Mouse (Mus musculus): ENCODE data around the gene Ppp1r9b.

GRCm38 (mm10) chr11:95024439-95025184 lies 33.8 kb downstream of the Ppp1r9b start:
- TF ChIP-seq POLR2A (IDR thresholded peaks at IDR 0.05; ENCODE audit: low read depth, low read length) (no peak), CTCF (conservative IDR thresholded peaks at IDR 0.05; ENCODE audit: insufficient read depth, insufficient read length, low read depth, low read length) (no peak)

Measured in kidney, adult 2 months (tissue).